Mouse (Mus musculus): ENCODE data around the gene Etfbkmt. TPM values are rescaled to one million over a fixed set of nuclear protein-coding genes. Genes with fewer than 3 reads are reported as not detected.
A peak's percentile ranks its signal among the peaks of the same experiment; 100 is the strongest.

The Etfbkmt gene
- 14.5 and 15.0 TPM in 2 replicates for polyA plus RNA-seq (2015; fragmentation: Nextera tagmentation; extraction: Ambion mirVana)

GRCm38 (mm10) chr6:149139471-149139870 lies at the start of gene Etfbkmt:
TSS of gene Etfbkmt (plus strand) at chr6:149139849.
- Histone ChIP-seq H3K36me3 (ENCODE audit: control insufficient read depth, insufficient read depth) (peaks cover 2% of the 10 kb centered on the region; the same call in 1 of the 2 replicates), H3K27ac (ENCODE audit: low read length) (no peak within 1 kb of the TSS), H3K9me3 (replicated peaks; ENCODE audit: control insufficient read depth, low read length) (no peaks in the 10 kb centered on the region), H3K4me3 (ENCODE audit: low read length) (no peak within 1 kb of the TSS), H3K4me1 (ENCODE audit: control insufficient read depth, insufficient read depth, low read length) (peaks cover 8% of the 10 kb centered on the region), H3K9ac (ENCODE audit: low read length) (no peak within 1 kb of the TSS), H3K27me3 (ENCODE audit: control insufficient read depth, insufficient read depth, low read length) (no peaks in the 10 kb centered on the region), H3K4me2 (ENCODE audit: low read depth, low read length) (no peak within 1 kb of the TSS)
- WGBS, result 58% methylated on average over 1 of the region's 1 CpGs
- no peak for ATAC-seq (replicated peaks; ENCODE audit: extremely low read depth, insufficient read depth, low FRiP score)

DNA sequence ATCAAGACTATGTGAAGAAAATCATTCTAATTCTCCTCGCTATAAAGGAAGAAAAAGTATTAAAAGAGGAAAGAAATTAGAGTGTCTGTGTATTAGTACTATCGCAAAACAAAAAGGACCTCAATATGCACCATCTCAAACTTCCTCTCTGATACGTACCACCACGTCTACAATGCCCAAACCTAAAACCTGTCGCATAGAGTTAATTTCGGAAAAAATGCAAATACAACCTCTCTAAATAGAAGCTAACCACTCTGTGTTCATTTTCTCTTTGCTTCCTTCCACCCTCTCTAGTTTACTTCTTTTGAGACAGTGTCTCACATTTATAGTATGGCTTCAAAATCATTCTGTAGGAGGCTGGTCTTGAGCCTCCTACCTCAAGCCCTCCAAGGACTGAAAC lies 47.2 kb upstream of the Etfbkmt start:
- H3K9ac ChIP-seq (ENCODE audit: low read length), result no peak overlapping the region
- no peak overlapping the region for H3K27ac ChIP-seq (ENCODE audit: low read length)
- ATAC-seq (replicated peaks; ENCODE audit: extremely low read depth, insufficient read depth, low FRiP score), result no peak
- H3K36me3 ChIP-seq (ENCODE audit: control insufficient read depth, insufficient read depth), result no peaks in the 10 kb centered on the region
- H3K9me3 ChIP-seq (replicated peaks; ENCODE audit: control insufficient read depth, low read length), result no peaks in the 10 kb centered on the region
- H3K4me1 ChIP-seq (ENCODE audit: control insufficient read depth, insufficient read depth, low read length), result peaks cover 12% of the 10 kb centered on the region
- WGBS, result 95% methylated on average over 6 of the region's 6 CpGs
- H3K27me3 ChIP-seq (ENCODE audit: control insufficient read depth, insufficient read depth, low read length), result no peaks in the 10 kb centered on the region
- no peak overlapping the region for H3K4me2 ChIP-seq (ENCODE audit: low read depth, low read length)
- H3K4me3 ChIP-seq (ENCODE audit: low read length), result no peak overlapping the region

GRCm38 (mm10) chr6:149093465-149093864 lies 46.2 kb upstream of the Etfbkmt start:
- ATAC-seq (replicated peaks; ENCODE audit: extremely low read depth, insufficient read depth, low FRiP score), result peak; percentile 81
- H3K27ac ChIP-seq (ENCODE audit: low read length), result peak overlapping the region; percentile 50; the same call in 1 of the 2 replicates
- H3K36me3 ChIP-seq (ENCODE audit: control insufficient read depth, insufficient read depth), result no peaks in the 10 kb centered on the region
- H3K4me3 ChIP-seq (ENCODE audit: low read length), result no peak overlapping the region
- H3K4me1 ChIP-seq (ENCODE audit: control insufficient read depth, insufficient read depth, low read length), result peaks cover 12% of the 10 kb centered on the region
- no peak overlapping the region for H3K9ac ChIP-seq (ENCODE audit: low read length)
- WGBS, result 16% methylated on average over 5 of the region's 5 CpGs
- H3K27me3 ChIP-seq (ENCODE audit: control insufficient read depth, insufficient read depth, low read length), result no peaks in the 10 kb centered on the region
- no peaks in the 10 kb centered on the region for H3K9me3 ChIP-seq (replicated peaks; ENCODE audit: control insufficient read depth, low read length)
- 0 out of 2 replicates have a peak overlapping the region, but pooled peaks have one; percentile 27 for H3K4me2 ChIP-seq (ENCODE audit: low read depth, low read length)

DNA sequence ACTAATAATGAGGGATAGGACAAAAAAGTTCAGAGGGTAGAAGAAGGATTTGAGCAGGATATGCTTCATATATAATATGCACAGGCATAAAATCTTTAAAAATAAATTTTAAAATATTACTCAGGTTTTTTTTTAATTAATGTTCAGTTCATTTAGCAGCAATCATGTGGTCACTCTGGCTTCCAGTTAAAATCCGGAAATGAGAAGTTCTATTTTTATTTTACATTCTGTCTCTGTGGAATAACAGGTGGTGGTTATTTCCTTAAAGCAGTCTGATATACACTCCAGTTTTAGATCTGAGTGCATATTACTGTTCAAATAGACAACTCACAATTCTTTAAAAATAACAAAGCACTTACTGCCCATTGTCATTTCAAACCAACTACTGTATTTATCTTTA lies 45.1 kb upstream of the Etfbkmt start:
- no peak overlapping the region for H3K27ac ChIP-seq (ENCODE audit: low read length)
- no peaks in the 10 kb centered on the region for H3K27me3 ChIP-seq (ENCODE audit: control insufficient read depth, insufficient read depth, low read length)
- no peaks in the 10 kb centered on the region for H3K36me3 ChIP-seq (ENCODE audit: control insufficient read depth, insufficient read depth)
- no peak for ATAC-seq (replicated peaks; ENCODE audit: extremely low read depth, insufficient read depth, low FRiP score)
- H3K9me3 ChIP-seq (replicated peaks; ENCODE audit: control insufficient read depth, low read length), result no peaks in the 10 kb centered on the region
- WGBS, result 27% methylated on average over 1 of the region's 1 CpGs
- no peak overlapping the region for H3K9ac ChIP-seq (ENCODE audit: low read length)
- H3K4me3 ChIP-seq (ENCODE audit: low read length), result no peak overlapping the region
- H3K4me2 ChIP-seq (ENCODE audit: low read depth, low read length), result no peak overlapping the region
- H3K4me1 ChIP-seq (ENCODE audit: control insufficient read depth, insufficient read depth, low read length), result peaks cover 12% of the 10 kb centered on the region

DNA sequence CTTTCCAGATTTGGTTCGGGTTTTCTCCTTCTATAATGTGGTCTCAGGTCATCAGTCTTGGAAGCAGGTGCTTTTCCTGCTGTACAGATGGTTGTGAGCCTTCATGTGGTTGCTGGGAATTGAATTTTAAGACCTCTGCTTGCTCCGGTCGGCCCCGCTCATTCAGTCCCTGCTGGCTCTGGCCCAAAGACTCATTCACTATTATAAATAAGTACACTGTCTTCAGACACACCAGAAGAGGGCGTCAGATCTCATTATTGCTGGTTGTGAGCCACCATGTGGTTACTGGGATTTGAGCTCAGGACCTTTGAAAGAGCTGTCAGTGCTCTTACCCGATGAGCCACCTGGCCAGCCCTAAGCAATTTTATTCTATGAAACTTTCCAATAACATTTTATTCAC lies 44.3 kb upstream of the Etfbkmt start:
- H3K36me3 ChIP-seq (ENCODE audit: control insufficient read depth, insufficient read depth), result no peaks in the 10 kb centered on the region
- H3K9ac ChIP-seq (ENCODE audit: low read length), result no peak overlapping the region
- WGBS, result 61% methylated on average over 6 of the region's 6 CpGs
- H3K4me1 ChIP-seq (ENCODE audit: control insufficient read depth, insufficient read depth, low read length), result peaks cover 12% of the 10 kb centered on the region
- H3K4me3 ChIP-seq (ENCODE audit: low read length), result no peak overlapping the region
- H3K27ac ChIP-seq (ENCODE audit: low read length), result no peak overlapping the region
- H3K27me3 ChIP-seq (ENCODE audit: control insufficient read depth, insufficient read depth, low read length), result no peaks in the 10 kb centered on the region
- no peak overlapping the region for H3K4me2 ChIP-seq (ENCODE audit: low read depth, low read length)
- ATAC-seq (replicated peaks; ENCODE audit: extremely low read depth, insufficient read depth, low FRiP score), result no peak
- H3K9me3 ChIP-seq (replicated peaks; ENCODE audit: control insufficient read depth, low read length), result no peaks in the 10 kb centered on the region

GRCm38 (mm10) chr6:149096233-149096632 lies 43.4 kb upstream of the Etfbkmt start:
- no peak for ATAC-seq (replicated peaks; ENCODE audit: extremely low read depth, insufficient read depth, low FRiP score)
- no peak overlapping the region for H3K27ac ChIP-seq (ENCODE audit: low read length)
- no peaks in the 10 kb centered on the region for H3K9me3 ChIP-seq (replicated peaks; ENCODE audit: control insufficient read depth, low read length)
- no peaks in the 10 kb centered on the region for H3K27me3 ChIP-seq (ENCODE audit: control insufficient read depth, insufficient read depth, low read length)
- no peak overlapping the region for H3K4me2 ChIP-seq (ENCODE audit: low read depth, low read length)
- peaks cover 12% of the 10 kb centered on the region for H3K4me1 ChIP-seq (ENCODE audit: control insufficient read depth, insufficient read depth, low read length)
- H3K9ac ChIP-seq (ENCODE audit: low read length), result no peak overlapping the region
- H3K4me3 ChIP-seq (ENCODE audit: low read length), result no peak overlapping the region
- WGBS, result 87% methylated on average over 2 of the region's 2 CpGs
- no peaks in the 10 kb centered on the region for H3K36me3 ChIP-seq (ENCODE audit: control insufficient read depth, insufficient read depth)

GRCm38 (mm10) chr6:149097276-149097675 lies 42.4 kb upstream of the Etfbkmt start:
- Histone ChIP-seq H3K9me3 (replicated peaks; ENCODE audit: control insufficient read depth, low read length) (no peaks in the 10 kb centered on the region), H3K36me3 (ENCODE audit: control insufficient read depth, insufficient read depth) (no peaks in the 10 kb centered on the region), H3K4me3 (ENCODE audit: low read length) (no peak overlapping the region), H3K4me1 (ENCODE audit: control insufficient read depth, insufficient read depth, low read length) (peaks cover 14% of the 10 kb centered on the region), H3K27me3 (ENCODE audit: control insufficient read depth, insufficient read depth, low read length) (no peaks in the 10 kb centered on the region), H3K9ac (ENCODE audit: low read length) (no peak overlapping the region), H3K4me2 (ENCODE audit: low read depth, low read length) (no peak overlapping the region), H3K27ac (ENCODE audit: low read length) (no peak overlapping the region)
- WGBS, result 93% methylated on average over 1 of the region's 1 CpGs
- ATAC-seq (replicated peaks; ENCODE audit: extremely low read depth, insufficient read depth, low FRiP score), result no peak

DNA sequence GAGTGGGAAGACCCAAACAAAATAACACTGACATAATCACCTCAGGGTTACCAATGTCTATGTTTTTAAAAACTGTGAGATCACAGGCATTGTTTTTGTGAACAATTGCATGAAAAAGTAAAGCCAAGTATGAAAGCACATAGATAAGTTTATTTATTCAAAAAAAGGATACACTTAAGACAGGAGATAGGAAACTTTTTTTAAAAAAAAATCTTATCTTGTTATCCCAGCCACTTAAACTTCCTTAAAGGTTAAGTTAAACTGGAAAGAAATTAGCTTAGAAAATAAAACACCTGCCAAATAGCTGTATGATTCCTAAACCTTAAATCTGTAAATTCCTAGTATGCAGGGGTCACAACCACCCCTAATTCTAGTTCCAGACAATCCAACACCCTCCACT lies 40.7 kb upstream of the Etfbkmt start:
- 0 out of 2 replicates have a peak overlapping the region, but pooled peaks have one; percentile 22 for H3K4me3 ChIP-seq (ENCODE audit: low read length)
- no peak overlapping the region for H3K9ac ChIP-seq (ENCODE audit: low read length)
- no peak for ATAC-seq (replicated peaks; ENCODE audit: extremely low read depth, insufficient read depth, low FRiP score)
- no peaks in the 10 kb centered on the region for H3K9me3 ChIP-seq (replicated peaks; ENCODE audit: control insufficient read depth, low read length)
- no peaks in the 10 kb centered on the region for H3K36me3 ChIP-seq (ENCODE audit: control insufficient read depth, insufficient read depth)
- no peak overlapping the region for H3K27ac ChIP-seq (ENCODE audit: low read length)
- no peaks in the 10 kb centered on the region for H3K27me3 ChIP-seq (ENCODE audit: control insufficient read depth, insufficient read depth, low read length)
- H3K4me2 ChIP-seq (ENCODE audit: low read depth, low read length), result no peak overlapping the region; the same call in 1 of the 2 replicates
- peaks cover 10% of the 10 kb centered on the region for H3K4me1 ChIP-seq (ENCODE audit: control insufficient read depth, insufficient read depth, low read length)

- Histone ChIP-seq H3K36me3 (ENCODE audit: control insufficient read depth, insufficient read depth) (no peaks in the 10 kb centered on the region), H3K4me3 (ENCODE audit: low read length) (peak overlapping the region; percentile 97), H3K27ac (ENCODE audit: low read length) (peak overlapping the region; percentile 95), H3K4me2 (ENCODE audit: low read depth, low read length) (peak overlapping the region; percentile 87), H3K4me1 (ENCODE audit: control insufficient read depth, insufficient read depth, low read length) (peaks cover 3% of the 10 kb centered on the region; the same call in 1 of the 2 replicates), H3K9ac (ENCODE audit: low read length) (peak overlapping the region; percentile 96), H3K27me3 (ENCODE audit: control insufficient read depth, insufficient read depth, low read length) (no peaks in the 10 kb centered on the region), H3K9me3 (replicated peaks; ENCODE audit: control insufficient read depth, low read length) (no peaks in the 10 kb centered on the region)
- peak; percentile 20 for ATAC-seq (replicated peaks; ENCODE audit: extremely low read depth, insufficient read depth, low FRiP score)
- 2% methylated on average over 52 of the region's 52 CpGs for WGBS
These were observed 39.2 kb upstream of the Etfbkmt start for GRCm38 (mm10) chr6:149100174-149101075.

Data from heart, embryonic 16.5 days (tissue).